Mouse (Mus musculus) heart, postnatal 0 days (tissue): ENCODE results near the gene Ccdc51.

Source experiments
- CTCF ChIP-seq: IDR thresholded peaks from 2 replicates; pipeline ENCODE4 v1.5.1; 2016; ENCODE audit warnings: antibody characterized with exemption, control low read depth, low read depth
- EP300 ChIP-seq: IDR thresholded peaks from 2 replicates; pipeline ENCODE4 v1.6.1; 2016; ENCODE audit warnings: antibody characterized with exemption, low read depth

DNA sequence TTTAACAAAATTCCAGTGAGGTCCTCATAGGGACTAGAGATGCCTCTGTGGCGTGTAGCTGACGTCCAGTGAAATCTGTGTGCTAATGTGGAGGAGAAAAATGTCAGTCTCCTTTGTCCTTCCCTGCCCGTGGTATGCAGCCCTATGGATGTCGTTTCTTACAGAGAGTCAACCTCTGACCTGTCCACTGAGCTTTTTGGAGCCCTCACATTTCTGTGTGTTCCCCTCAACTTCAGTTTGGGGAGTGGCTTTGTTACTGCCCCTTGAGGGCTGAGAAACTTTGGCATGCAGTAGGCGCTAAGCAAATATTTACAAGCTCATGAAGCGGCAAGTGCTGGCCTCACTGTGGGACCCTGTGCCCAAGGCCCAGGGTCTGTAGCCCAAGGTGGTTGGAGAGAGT is 15.0 kb downstream of the Ccdc51 start:
- TF ChIP-seq EP300 (no peak), CTCF (no peak)
